Mouse (Mus musculus): Measurements from ENCODE around the gene Bcl2l10. TPM values are rescaled to one million over a fixed set of nuclear protein-coding genes. Genes with fewer than 3 reads are reported as not detected.

The Bcl2l10 gene
- not detected in 2 replicates for polyA plus RNA-seq (2016; fragmentation: Nextera tagmentation; extraction: Ambion mirVana)

DNA sequence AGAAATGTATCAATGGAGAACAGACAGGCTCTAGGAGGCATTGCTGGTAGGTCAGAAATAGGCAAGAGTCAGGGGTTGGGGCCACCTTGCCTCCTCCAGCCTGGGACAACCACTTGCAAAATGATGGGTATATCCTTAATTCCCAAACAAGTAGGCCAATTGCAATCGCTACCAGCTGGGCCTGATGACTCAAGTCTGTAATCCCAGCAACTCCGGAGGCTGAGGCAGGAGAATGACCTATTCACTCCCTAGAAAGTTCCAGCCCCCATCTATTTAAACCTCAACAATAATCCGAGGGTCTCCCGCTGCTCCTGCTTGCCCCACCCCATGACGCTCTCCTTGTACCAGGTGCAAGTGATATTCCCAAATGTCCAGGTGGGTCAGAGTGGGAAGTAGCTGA, at the start of gene Bcl2l10:
TSS of gene Bcl2l10 (plus strand) at position 301 of the 400 bp plus-strand sequence.
- no peak for ATAC-seq (ENCODE audit: low FRiP score, low read depth)
- H3K9me3 ChIP-seq = no peaks in the 10 kb centered on the region
- no peak within 1 kb of the TSS for H3K9ac ChIP-seq
- no peak within 1 kb of the TSS for H3K27ac ChIP-seq
- H3K27me3 ChIP-seq (replicated peaks) = no peaks in the 10 kb centered on the region
- peaks cover 26% of the 10 kb centered on the region for H3K36me3 ChIP-seq
- no peaks in the 10 kb centered on the region for H3K4me1 ChIP-seq
- no peak within 1 kb of the TSS for H3K4me3 ChIP-seq
- no peak within 1 kb of the TSS for H3K4me2 ChIP-seq (replicated peaks)
- 92% methylated on average over 5 of the region's 5 CpGs for whole genome bisulfite sequencing

DNA sequence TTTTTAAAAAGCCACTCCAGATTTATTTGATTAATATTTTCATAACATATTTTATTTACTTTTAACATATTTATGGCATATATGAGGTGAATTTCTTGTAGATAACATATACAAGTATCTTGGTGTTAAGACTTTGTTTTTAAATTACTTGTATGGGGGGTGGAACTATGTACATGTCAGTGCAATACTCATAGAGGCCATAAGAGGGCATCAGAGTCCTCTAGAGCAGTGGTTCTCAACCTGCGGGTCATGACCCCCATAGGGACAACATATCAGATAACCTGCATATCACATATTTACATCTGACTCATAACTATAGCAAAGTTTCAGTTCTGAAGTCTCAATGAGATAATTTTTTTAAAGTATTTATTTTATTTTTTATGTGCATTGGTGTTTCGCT, 48.2 kb upstream of the Bcl2l10 start:
- Histone ChIP-seq H3K36me3 (no peaks in the 10 kb centered on the region), H3K4me2 (replicated peaks) (no peak overlapping the region), H3K27ac (no peak overlapping the region), H3K9me3 (no peaks in the 10 kb centered on the region), H3K4me3 (no peak overlapping the region), H3K27me3 (replicated peaks) (no peaks in the 10 kb centered on the region), H3K4me1 (no peaks in the 10 kb centered on the region), H3K9ac (no peak overlapping the region)
- WGBS = 76% methylated on average over 2 of the region's 2 CpGs
- ATAC-seq (ENCODE audit: low FRiP score, low read depth) = no peak

DNA sequence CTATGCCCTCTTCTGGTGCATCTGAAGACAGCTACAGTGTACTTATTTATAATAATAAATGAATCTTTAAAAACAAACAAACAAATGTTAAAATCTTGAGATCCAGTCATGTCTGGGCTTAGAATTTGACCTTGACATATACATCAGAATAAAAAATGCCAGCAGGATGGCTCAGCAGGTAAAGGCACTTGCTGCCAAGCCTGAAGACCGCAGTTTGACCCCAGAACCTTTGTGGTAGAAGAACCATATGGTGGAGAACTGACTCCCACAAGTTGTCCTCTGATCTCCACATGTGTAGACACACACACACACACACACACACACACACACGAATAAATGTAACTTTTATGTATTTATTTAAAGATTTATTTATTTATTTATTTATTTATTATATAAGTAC, 44.5 kb upstream of the Bcl2l10 start:
- no peak overlapping the region for H3K4me3 ChIP-seq

DNA sequence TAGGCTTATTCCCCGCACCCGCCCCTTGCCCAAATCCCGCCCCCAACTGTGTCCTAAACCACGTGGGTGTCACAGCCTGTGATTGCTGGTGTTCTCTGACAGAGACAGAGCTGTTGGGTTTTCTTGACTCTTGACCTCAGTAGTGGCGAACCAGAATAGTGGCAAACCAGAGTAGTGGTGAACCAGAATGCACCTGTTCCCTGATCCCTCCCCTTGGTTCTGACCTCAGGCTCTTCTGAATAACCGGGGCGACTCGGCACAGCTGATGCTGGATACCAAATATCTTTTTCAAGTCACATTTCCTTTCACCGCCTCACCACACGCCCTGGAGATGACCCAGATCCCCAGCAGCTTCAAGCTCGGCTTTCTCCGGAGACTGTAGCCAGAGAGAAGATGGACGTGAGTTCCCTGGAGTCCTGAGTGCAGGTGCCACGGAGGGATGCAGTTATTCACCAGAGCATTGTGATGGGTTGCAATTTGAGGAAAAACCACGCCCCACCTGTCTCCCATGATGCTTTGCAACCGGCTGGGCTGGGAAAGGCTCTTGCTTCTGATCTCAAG, 43.8 kb upstream of the Bcl2l10 start:
- peak overlapping the region; percentile 16 for H3K4me2 ChIP-seq (replicated peaks)
- H3K27ac ChIP-seq = no peak overlapping the region
- no peaks in the 10 kb centered on the region for H3K4me1 ChIP-seq
- no peak overlapping the region for H3K9ac ChIP-seq
- H3K9me3 ChIP-seq = no peaks in the 10 kb centered on the region
- WGBS = 43% methylated on average over 16 of the region's 16 CpGs
- no peaks in the 10 kb centered on the region for H3K27me3 ChIP-seq (replicated peaks)
- no peak for ATAC-seq (ENCODE audit: low FRiP score, low read depth)
- no peak overlapping the region for H3K4me3 ChIP-seq
- no peaks in the 10 kb centered on the region for H3K36me3 ChIP-seq

More for the DNA sequence above, 44.5 kb upstream of the Bcl2l10 start:
- 82% methylated on average over 2 of the region's 2 CpGs for WGBS
- Histone ChIP-seq H3K27ac (no peak overlapping the region), H3K9me3 (no peaks in the 10 kb centered on the region), H3K9ac (no peak overlapping the region), H3K4me2 (replicated peaks) (no peak overlapping the region), H3K27me3 (replicated peaks) (no peaks in the 10 kb centered on the region), H3K36me3 (no peaks in the 10 kb centered on the region), H3K4me1 (no peaks in the 10 kb centered on the region)
- ATAC-seq (ENCODE audit: low FRiP score, low read depth) = no peak

DNA sequence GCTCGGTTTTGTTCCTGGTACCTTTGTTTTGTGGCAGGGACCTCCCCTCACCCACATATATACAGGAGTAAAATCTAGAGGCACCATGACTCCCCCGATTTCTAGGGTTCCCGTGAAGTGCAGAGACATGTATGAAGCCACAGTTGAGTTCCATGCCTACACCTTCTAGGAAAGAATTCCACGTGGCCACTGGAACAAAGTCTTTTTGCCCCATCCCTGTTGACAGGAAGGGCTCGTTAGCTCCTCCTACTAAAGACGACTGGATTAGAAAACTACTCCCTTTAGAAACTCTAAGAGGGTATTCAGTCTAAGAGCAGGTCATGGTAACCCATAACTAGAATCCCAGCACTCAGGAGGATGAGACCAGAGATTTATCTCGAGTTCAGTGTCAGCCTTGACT, 43.3 kb upstream of the Bcl2l10 start:
- H3K36me3 ChIP-seq = no peaks in the 10 kb centered on the region
- no peak overlapping the region for H3K4me3 ChIP-seq
- H3K27me3 ChIP-seq (replicated peaks) = no peaks in the 10 kb centered on the region
- ATAC-seq (ENCODE audit: low FRiP score, low read depth) = no peak
- 38% methylated on average over 7 of the region's 7 CpGs for WGBS
- H3K9me3 ChIP-seq = no peaks in the 10 kb centered on the region
- no peak overlapping the region for H3K27ac ChIP-seq
- H3K4me1 ChIP-seq = no peaks in the 10 kb centered on the region
- peak overlapping the region; percentile 16 for H3K4me2 ChIP-seq (replicated peaks)
- no peak overlapping the region for H3K9ac ChIP-seq

DNA sequence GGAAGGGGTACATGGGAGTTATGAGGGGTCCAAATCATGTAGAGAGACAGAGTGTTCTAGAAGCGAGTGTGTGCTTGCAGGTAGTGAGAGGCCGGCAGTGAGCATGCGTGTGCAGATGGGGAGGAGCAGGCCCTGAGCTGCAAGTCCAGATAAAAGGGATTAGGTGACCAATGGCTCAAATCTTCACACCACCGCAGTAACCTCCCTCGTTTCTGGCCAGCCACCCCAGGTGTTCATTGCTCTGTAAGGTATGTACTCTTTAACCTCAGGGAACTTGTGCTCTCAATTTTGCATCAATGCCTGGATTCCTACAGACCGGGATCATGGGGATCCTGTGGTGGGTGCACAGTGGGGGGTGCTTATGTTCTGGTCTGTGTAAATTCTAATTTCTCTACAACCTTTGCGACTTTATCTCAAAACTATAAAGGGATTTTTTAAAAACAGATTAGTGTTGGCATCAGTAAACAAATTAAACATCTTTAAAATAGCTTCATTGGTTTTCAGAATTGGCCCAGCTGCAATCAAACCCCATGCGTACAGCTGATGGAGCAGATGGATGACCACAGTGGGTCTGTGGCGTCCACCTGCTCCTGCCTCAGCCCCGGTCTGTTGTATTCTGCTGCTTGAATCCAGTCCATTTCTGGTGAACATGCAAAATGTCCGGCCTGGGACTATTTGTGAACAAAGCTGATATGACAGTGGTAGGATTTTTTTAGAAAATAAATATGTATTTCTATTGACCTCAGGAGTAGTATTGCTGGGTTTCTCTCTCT, 41.2 kb upstream of the Bcl2l10 start, which contains the start of gene Gnb5:
TSS of gene Gnb5 (plus strand) at position 163 of the 773 bp plus-strand sequence.
- no peak within 1 kb of the TSS for H3K9ac ChIP-seq
- H3K4me3 ChIP-seq = no peak within 1 kb of the TSS
- H3K36me3 ChIP-seq = no peaks in the 10 kb centered on the region
- no peak for ATAC-seq (ENCODE audit: low FRiP score, low read depth)
- WGBS = 85% methylated on average over 11 of the region's 11 CpGs
- no peaks in the 10 kb centered on the region for H3K9me3 ChIP-seq
- no peak within 1 kb of the TSS for H3K27ac ChIP-seq
- no peak within 1 kb of the TSS for H3K4me2 ChIP-seq (replicated peaks)
- no peaks in the 10 kb centered on the region for H3K27me3 ChIP-seq (replicated peaks)
- H3K4me1 ChIP-seq = no peaks in the 10 kb centered on the region

DNA sequence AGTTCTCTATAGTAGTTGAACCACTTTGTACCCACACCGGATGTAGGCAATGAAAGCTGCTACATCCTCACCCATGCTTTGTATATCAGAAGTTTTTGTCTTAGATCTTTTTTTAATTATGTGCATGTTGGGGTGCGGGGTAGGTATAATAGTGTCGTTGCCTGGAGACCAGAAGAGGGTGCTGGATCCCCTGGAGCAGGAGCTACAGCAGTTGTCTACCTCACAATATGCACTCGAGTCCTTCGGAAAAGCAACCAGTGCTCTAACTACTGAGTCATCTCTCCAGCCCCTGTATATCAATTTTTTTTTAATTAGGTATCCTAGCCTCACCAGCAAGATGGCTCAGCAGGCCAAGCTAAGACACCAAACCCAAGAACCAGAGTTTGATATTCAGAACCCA, 40.5 kb upstream of the Bcl2l10 start:
- Histone ChIP-seq H3K27ac (no peak overlapping the region), H3K27me3 (replicated peaks) (no peaks in the 10 kb centered on the region), H3K9ac (no peak overlapping the region), H3K4me1 (no peaks in the 10 kb centered on the region), H3K9me3 (no peaks in the 10 kb centered on the region), H3K4me3 (no peak overlapping the region), H3K36me3 (no peaks in the 10 kb centered on the region), H3K4me2 (replicated peaks) (no peak overlapping the region)
- ATAC-seq (ENCODE audit: low FRiP score, low read depth) = no peak
- WGBS = 88% methylated on average over 5 of the region's 5 CpGs

DNA sequence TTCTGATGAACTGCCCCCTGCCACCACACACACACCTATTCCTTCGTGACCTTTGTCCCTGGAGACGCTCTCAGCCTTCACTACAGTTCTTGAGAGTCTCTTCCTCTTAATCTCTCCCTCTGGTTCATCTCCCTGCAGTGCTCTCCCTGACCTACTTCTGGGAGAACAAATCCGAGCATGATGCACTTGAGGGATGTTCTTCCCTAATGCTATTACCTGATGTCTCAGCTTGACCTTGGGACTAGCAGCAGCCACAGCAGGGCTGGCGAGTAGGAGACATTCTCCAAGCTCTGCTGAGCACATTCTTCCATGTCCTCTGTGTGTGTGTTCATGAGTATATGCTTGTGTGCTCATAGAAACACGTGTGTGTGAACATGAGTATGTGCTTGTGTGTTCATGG, 38.9 kb upstream of the Bcl2l10 start:
- Histone ChIP-seq H3K36me3 (no peaks in the 10 kb centered on the region), H3K27me3 (replicated peaks) (no peaks in the 10 kb centered on the region), H3K9ac (no peak overlapping the region), H3K4me2 (replicated peaks) (no peak overlapping the region), H3K27ac (no peak overlapping the region), H3K4me1 (peaks cover 4% of the 10 kb centered on the region), H3K4me3 (no peak overlapping the region), H3K9me3 (no peaks in the 10 kb centered on the region)
- 69% methylated on average over 5 of the region's 5 CpGs for WGBS
- ATAC-seq (ENCODE audit: low FRiP score, low read depth) = no peak

DNA sequence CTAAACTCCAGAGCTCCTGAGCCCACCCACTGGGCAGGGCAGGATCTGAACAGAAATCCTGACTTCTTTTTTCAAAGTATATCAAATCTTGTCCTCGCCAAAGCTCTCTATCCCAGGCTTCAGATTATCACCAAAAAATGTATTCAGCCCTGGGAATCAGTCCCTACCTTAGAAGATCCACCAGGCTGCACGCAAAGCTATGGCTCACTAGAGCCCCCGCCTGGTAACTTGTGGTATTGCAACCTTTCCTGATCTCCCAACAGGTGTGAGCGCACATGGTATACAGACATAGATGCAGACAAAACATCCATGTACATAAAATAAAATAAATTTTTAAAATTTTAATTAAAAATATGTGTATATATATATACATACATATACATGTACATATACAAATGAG, 35.5 kb upstream of the Bcl2l10 start:
- Histone ChIP-seq H3K27me3 (replicated peaks) (no peaks in the 10 kb centered on the region), H3K27ac (no peak overlapping the region), H3K36me3 (no peaks in the 10 kb centered on the region), H3K9ac (no peak overlapping the region), H3K4me2 (replicated peaks) (no peak overlapping the region), H3K9me3 (no peaks in the 10 kb centered on the region), H3K4me3 (no peak overlapping the region), H3K4me1 (peaks cover 22% of the 10 kb centered on the region)
- ATAC-seq (ENCODE audit: low FRiP score, low read depth) = no peak
- WGBS = 17% methylated on average over 4 of the region's 4 CpGs

DNA sequence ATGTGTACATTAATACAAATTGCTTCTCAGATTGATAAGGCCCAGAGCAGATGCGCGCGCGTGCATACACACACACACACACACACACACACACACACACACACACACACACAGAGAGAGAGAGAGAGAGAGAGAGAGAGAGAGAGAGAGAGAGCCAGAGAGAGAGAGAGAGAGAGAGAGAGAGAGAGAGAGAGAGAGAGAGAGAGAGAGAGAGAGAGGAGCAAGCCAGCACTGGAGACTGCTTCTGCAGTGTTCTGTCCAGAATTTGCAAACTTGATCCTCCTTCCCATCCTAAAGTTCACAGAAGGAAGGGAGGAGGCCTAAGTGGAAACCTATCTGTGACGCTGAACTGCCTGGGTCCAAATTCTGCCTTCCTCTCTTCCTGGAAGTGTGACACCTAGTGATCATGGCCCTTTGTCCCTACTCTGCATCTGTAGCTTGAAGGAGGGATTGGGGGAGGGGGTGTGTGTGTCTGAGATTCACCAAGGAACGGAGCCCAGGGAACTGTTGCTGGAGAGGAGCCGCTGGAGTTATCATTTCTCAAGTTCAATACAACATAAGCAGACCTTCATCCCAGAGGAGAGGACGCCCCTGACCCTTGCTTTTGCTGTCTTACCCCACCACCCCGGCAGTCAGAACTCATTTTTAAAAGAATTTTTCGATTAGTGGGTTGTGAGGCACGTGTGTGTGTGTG, 34.3 kb upstream of the Bcl2l10 start:
- H3K27ac ChIP-seq = 0 out of 2 replicates have a peak overlapping the region, but pooled peaks have one; percentile 64
- H3K4me2 ChIP-seq (replicated peaks) = peak overlapping the region; percentile 86
- ATAC-seq (ENCODE audit: low FRiP score, low read depth) = peak; percentile 48

DNA sequence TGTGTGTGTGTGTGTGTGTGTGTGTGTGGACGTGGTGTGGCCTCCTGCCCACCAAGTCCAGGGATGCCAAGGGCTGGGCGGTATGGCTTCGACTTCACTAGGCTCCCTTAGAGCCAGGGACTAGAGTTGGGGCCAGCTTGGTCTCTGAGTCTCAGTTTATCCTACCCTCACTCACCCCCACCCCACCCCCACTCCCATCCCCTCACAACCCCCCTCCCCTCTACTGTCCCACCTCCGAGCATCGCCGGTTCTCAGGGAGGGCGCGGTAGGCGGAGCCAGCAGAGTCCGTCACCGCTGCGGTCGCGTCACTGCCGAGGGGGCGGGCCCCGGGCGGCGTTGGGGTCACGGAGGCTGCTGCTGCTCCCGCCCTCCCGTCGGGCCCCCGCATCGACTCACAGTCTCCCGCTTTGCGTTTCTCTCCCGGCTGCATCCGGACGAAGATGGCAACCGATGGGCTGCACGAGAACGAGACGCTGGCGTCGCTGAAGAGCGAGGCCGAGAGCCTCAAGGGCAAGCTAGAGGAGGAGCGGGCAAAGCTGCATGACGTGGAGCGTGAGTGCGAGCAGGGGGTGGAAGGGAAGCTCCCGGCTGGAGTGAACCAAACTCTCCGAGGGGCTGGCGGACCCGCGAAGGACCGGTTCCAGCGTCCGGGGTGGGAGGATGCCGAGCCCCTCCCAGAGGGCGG, 33.6 kb upstream of the Bcl2l10 start:
- Histone ChIP-seq H3K9me3 (no peaks in the 10 kb centered on the region), H3K9ac (peak overlapping the region; percentile 72), H3K4me2 (replicated peaks) (peak overlapping the region; percentile 86), H3K27ac (peak overlapping the region; percentile 64; the same call in 1 of the 2 replicates), H3K27me3 (replicated peaks) (no peaks in the 10 kb centered on the region), H3K4me1 (peaks cover 22% of the 10 kb centered on the region), H3K4me3 (peak overlapping the region; percentile 70), H3K36me3 (no peaks in the 10 kb centered on the region)
- under 1% methylated on average over 51 of the region's 52 CpGs for WGBS
- peak; percentile 91 for ATAC-seq (ENCODE audit: low FRiP score, low read depth)

More for the DNA sequence above, 34.3 kb upstream of the Bcl2l10 start:
- Histone ChIP-seq H3K36me3 (no peaks in the 10 kb centered on the region), H3K27me3 (replicated peaks) (no peaks in the 10 kb centered on the region), H3K4me3 (peak overlapping the region; percentile 70; the same call in 1 of the 2 replicates), H3K4me1 (peaks cover 22% of the 10 kb centered on the region), H3K9ac (peak overlapping the region; percentile 72), H3K9me3 (no peaks in the 10 kb centered on the region)
- WGBS = 33% methylated on average over 11 of the region's 11 CpGs
